Mouse (Mus musculus) intestine, embryonic 16.5 days (tissue): ENCODE measurements around the gene Olfr1122. TPM values are rescaled to one million over a fixed set of nuclear protein-coding genes. Genes with fewer than 3 reads are reported as not detected.
"Not testable (repeated sequence)": the region's sequence is repeated elsewhere in the genome, so short reads cannot be mapped to it uniquely, and the experiment has no call there.

Experiments used
- ATAC-seq: fragments of 200-750 bp; cut with Nextera tagmentation; 2 replicates; pipeline ENCODE4 v1.8.0; 2017; ENCODE audit warnings: moderate TSS enrichment, moderate library complexity
- H3K27ac ChIP-seq: fragments of 300-500 bp; sonication (generic); 2 replicates; pipeline ENCODE4 v1.5.1; 2014; ENCODE audit warnings: mild to moderate bottlenecking, low read length
- H3K27me3 ChIP-seq: fragments of 300-500 bp; sonication (generic); replicated peaks from 2 replicates; pipeline ENCODE4 v1.6.1; 2014; ENCODE audit warnings: low read length, control low read depth, mixed read lengths; ENCODE audit not compliant: control insufficient read depth, insufficient read depth
- H3K36me3 ChIP-seq: fragments of 300-500 bp; sonication (generic); 2 replicates; pipeline ENCODE4 v1.6.1; 2014; ENCODE audit warnings: low read length, control low read depth; ENCODE audit not compliant: control insufficient read depth, insufficient read depth
- H3K4me1 ChIP-seq: fragments of 300-500 bp; sonication (generic); 2 replicates; pipeline ENCODE4 v1.6.1; 2014; ENCODE audit warnings: low read length, control low read depth, mixed read lengths; ENCODE audit not compliant: control insufficient read depth, insufficient read depth
- H3K4me2 ChIP-seq: fragments of 300-500 bp; sonication (generic); 2 replicates; pipeline ENCODE4 v1.6.1; 2014; ENCODE audit warnings: low read depth, low read length, control low read depth
- H3K4me3 ChIP-seq: fragments of 300-500 bp; sonication (generic); 2 replicates; pipeline ENCODE4 v1.5.1; 2014; ENCODE audit warnings: mild to moderate bottlenecking, low read length
- H3K9ac ChIP-seq: fragments of 300-500 bp; sonication (generic); 2 replicates; pipeline ENCODE4 v1.6.1; 2014; ENCODE audit warnings: low read depth, low read length
- H3K9me3 ChIP-seq: fragments of 300-500 bp; sonication (generic); 2 replicates; pipeline ENCODE4 v1.6.1; 2016; ENCODE audit warnings: low read length, control low read depth; ENCODE audit not compliant: control insufficient read depth
- WGBS: fragments of 180-500 bp; shearing (Covaris S2); extraction: QIAGEN DNeasy Blood & Tissue Kit; methylation state at CpG from one replicate; pipeline ENCODE4 v1.1.7; 2014; 5-methylcytosine and 5-hydroxymethylcytosine counted together
- polyA plus RNA-seq: library from polyadenylated mRNA; unstranded; fragments of >200 nt; fragmentation: Nextera tagmentation; extraction: Ambion mirVana; gene quantifications from 2 replicates; pipeline ENCODE4 v1.2.1, GENCODE M21; 2015

Olfr1122 gene
- polyA plus RNA-seq, result not detected in 2 replicates

DNA sequence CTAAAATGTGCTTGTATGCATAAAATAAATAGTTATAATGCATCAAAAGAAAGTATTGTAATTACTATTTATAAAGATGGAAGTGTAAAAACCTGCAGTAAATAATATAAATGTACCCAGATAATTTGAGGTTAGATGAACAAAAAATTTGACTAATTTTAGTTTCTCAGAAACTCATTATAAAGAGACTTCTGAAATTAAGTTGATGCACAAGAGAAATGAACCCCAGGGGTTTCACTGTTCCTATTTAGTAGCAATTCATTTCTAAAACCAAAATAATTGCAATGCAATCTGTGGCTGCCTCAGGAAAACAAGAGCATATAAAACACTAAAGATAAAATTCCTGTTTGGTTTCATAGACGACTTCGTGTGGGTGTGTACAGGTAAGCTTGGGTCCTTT, at the start of gene Olfr1122:
Gene Olfr1122, plus strand, starts transcription at position 301 of the 400 bp plus-strand sequence.
- WGBS, result 68% methylated on average over 2 of the region's 2 CpGs
- Histone ChIP-seq H3K27me3 (no peaks in the 10 kb centered on the region), H3K27ac (no peak within 1 kb of the TSS), H3K9ac (no peak within 1 kb of the TSS), H3K4me2 (no peak within 1 kb of the TSS), H3K4me1 (no peaks in the 10 kb centered on the region), H3K9me3 (no peaks in the 10 kb centered on the region), H3K4me3 (no peak within 1 kb of the TSS), H3K36me3 (no peaks in the 10 kb centered on the region)
- ATAC-seq, result no peak

- no peaks in the 10 kb centered on the region for H3K4me1 ChIP-seq
- H3K9ac ChIP-seq, result no peak within 1 kb of the TSS
- H3K27me3 ChIP-seq, result no peaks in the 10 kb centered on the region
- 55% methylated on average over 2 of the region's 2 CpGs for WGBS
- no peak within 1 kb of the TSS for H3K4me2 ChIP-seq
- no peaks in the 10 kb centered on the region for H3K9me3 ChIP-seq
- H3K27ac ChIP-seq, result no peak within 1 kb of the TSS
- no peak within 1 kb of the TSS for H3K4me3 ChIP-seq
- ATAC-seq, result no peak
- H3K36me3 ChIP-seq, result no peaks in the 10 kb centered on the region
Measured at GRCm38 (mm10) chr2:87354515-87354914, 31.1 kb upstream of the Olfr1122 start, which contains the start of gene Olfr1120. Olfr1120 (plus strand) TSS chr2:87354815.

GRCm38 (mm10) chr2:87360121-87360520, 25.5 kb upstream of the Olfr1122 start:
- H3K4me1 ChIP-seq, H3K27ac ChIP-seq, H3K9me3 ChIP-seq, H3K4me2 ChIP-seq, H3K27me3 ChIP-seq, H3K36me3 ChIP-seq, H3K4me3 ChIP-seq, H3K9ac ChIP-seq, ATAC-seq: not testable (repeated sequence)
- WGBS, result 86% methylated on average over 2 of the region's 2 CpGs

GRCm38 (mm10) chr2:87369595-87369994, 16.1 kb upstream of the Olfr1122 start, which contains the start of gene Olfr1121:
Olfr1121 (plus strand) TSS chr2:87369895.
- no peaks in the 10 kb centered on the region for H3K36me3 ChIP-seq
- H3K27ac ChIP-seq, result no peak within 1 kb of the TSS
- H3K4me3 ChIP-seq, result no peak within 1 kb of the TSS
- no peak within 1 kb of the TSS for H3K9ac ChIP-seq
- H3K9me3 ChIP-seq, result no peaks in the 10 kb centered on the region
- ATAC-seq, result no peak
- H3K27me3 ChIP-seq, result no peaks in the 10 kb centered on the region
- 25% methylated on average over 1 of the region's 1 CpGs for WGBS
- no peak within 1 kb of the TSS for H3K4me2 ChIP-seq
- no peaks in the 10 kb centered on the region for H3K4me1 ChIP-seq

DNA sequence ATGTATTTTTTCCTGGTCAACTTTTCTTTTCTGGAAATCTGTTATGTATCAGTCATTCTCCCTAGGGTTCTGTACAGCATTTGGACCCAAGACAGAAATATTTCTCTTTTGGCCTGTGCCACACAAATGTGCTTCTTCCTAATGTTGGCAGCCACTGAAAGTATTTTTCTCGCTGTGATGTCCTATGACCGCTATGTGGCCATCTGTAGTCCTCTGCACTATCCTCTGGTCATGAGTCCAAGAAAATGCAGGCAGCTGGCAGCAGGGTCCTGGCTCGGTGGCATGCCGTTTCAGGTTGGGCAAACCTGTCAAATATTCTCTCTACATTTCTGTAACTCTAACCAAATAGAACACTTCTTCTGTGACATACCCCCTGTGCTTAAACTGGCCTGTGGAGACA, 13.9 kb upstream of the Olfr1122 start:
- Histone ChIP-seq H3K9me3 (no peaks in the 10 kb centered on the region), H3K4me2 (no peak overlapping the region), H3K36me3 (no peaks in the 10 kb centered on the region), H3K27me3 (no peaks in the 10 kb centered on the region), H3K27ac (no peak overlapping the region), H3K9ac (no peak overlapping the region), H3K4me1 (no peaks in the 10 kb centered on the region), H3K4me3 (no peak overlapping the region)
- ATAC-seq, result no peak
- WGBS, result 88% methylated on average over 4 of the region's 4 CpGs

DNA sequence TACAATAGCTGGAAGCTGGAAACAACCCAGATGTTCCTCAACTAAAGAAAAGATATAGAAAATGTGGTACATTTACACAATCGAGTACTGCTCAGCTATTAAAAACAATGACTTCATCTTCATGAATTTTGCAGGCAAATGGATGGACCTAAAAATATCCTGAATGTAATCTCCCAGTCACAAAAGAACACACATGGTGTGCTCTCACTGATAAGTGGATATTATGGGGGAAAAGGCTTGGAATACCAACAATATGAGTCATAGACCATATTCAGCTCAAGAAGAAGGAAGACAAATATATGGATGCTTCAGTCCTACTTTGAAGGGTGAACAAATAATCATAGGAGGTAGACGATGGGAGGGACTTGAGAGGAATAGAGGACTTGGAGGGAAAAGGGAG, 1.7 kb upstream of the Olfr1122 start:
- Histone ChIP-seq H3K9me3 (no peaks in the 10 kb centered on the region), H3K4me3 (no peak overlapping the region), H3K9ac (no peak overlapping the region), H3K36me3 (no peaks in the 10 kb centered on the region), H3K4me2 (no peak overlapping the region), H3K27ac (no peak overlapping the region), H3K27me3 (no peaks in the 10 kb centered on the region), H3K4me1 (no peaks in the 10 kb centered on the region)
- ATAC-seq, result no peak
- WGBS, result 74% methylated on average over 2 of the region's 2 CpGs

GRCm38 (mm10) chr2:87393605-87394004, 8.0 kb downstream of the Olfr1122 start:
- H3K9me3 ChIP-seq, H3K9ac ChIP-seq, H3K4me2 ChIP-seq, ATAC-seq, H3K4me3 ChIP-seq, H3K4me1 ChIP-seq, H3K36me3 ChIP-seq, H3K27ac ChIP-seq, H3K27me3 ChIP-seq: not testable (repeated sequence)
- 91% methylated on average over 5 of the region's 5 CpGs for WGBS

DNA sequence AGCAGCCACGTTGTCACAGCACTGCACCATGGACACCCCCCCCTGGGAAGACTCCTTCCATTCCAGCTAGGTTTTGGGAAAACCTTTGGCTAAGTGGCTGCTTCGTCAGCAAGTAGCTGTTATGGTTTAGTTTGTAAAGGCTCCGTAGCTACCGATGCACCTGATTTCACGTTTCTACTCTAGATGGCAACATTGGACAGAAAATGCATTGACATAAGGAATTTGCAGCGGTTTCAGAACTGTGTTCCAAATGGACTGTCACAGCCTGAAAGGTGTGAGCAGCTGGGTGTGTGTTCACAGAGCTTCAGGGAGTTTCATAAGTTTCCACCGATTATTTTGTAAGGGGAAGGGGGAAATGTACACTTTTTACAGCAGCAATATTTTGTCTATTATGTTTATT, 9.0 kb downstream of the Olfr1122 start:
- H3K36me3 ChIP-seq, H3K4me2 ChIP-seq, H3K27me3 ChIP-seq, H3K27ac ChIP-seq, ATAC-seq, H3K9ac ChIP-seq, H3K9me3 ChIP-seq, H3K4me3 ChIP-seq, H3K4me1 ChIP-seq: not testable (repeated sequence)
- 76% methylated on average over 7 of the region's 7 CpGs for WGBS

- WGBS, result 68% methylated on average over 1 of the region's 1 CpGs
- no peaks in the 10 kb centered on the region for H3K9me3 ChIP-seq
- H3K36me3 ChIP-seq, result no peaks in the 10 kb centered on the region
Measured at GRCm38 (mm10) chr2:87416335-87416734, 30.7 kb downstream of the Olfr1122 start, which contains the start of gene Olfr1123. Olfr1123 (plus strand) TSS chr2:87416635.

DNA sequence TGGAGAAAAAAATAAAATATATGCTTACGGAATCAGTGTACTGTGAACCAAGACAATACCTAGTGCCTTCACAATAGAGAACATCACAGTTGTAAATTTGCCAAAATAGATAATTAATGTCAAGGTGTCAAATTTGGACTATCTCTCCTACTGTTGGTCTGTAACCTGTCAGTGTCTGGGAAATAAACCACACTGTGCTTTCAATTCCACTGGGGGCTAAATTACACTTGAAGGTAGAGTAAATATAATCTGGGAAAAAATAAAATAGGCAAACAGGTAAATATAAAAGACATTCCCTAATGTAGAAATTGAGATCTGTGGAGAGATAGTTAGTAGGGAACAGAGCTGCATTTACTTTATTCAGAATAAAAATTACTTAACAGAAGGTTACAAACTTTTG, 44.3 kb downstream of the Olfr1122 start, which contains the start of gene Olfr1124:
Gene Olfr1124, plus strand, starts transcription at position 301 of the 400 bp plus-strand sequence.
- H3K27ac ChIP-seq, result no peak within 1 kb of the TSS
- no peak within 1 kb of the TSS for H3K4me2 ChIP-seq
- H3K36me3 ChIP-seq, result no peaks in the 10 kb centered on the region
- H3K9ac ChIP-seq, result no peak within 1 kb of the TSS
- WGBS, result 94% methylated on average over 1 of the region's 1 CpGs
- no peaks in the 10 kb centered on the region for H3K27me3 ChIP-seq
- no peak within 1 kb of the TSS for H3K4me3 ChIP-seq
- ATAC-seq, result no peak
- no peaks in the 10 kb centered on the region for H3K4me1 ChIP-seq
- H3K9me3 ChIP-seq, result no peaks in the 10 kb centered on the region

More at GRCm38 (mm10) chr2:87416335-87416734, 30.7 kb downstream of the Olfr1122 start, which contains the start of gene Olfr1123:
- ATAC-seq, result no peak
- H3K4me1 ChIP-seq, result no peaks in the 10 kb centered on the region
- H3K27me3 ChIP-seq, result no peaks in the 10 kb centered on the region
- H3K27ac ChIP-seq, result no peak within 1 kb of the TSS
- no peak within 1 kb of the TSS for H3K4me3 ChIP-seq
- H3K4me2 ChIP-seq, result no peak within 1 kb of the TSS
- H3K9ac ChIP-seq, result no peak within 1 kb of the TSS
